Mouse (Mus musculus): ENCODE measurements around the gene Cnn2. TPM values are rescaled to one million over a fixed set of nuclear protein-coding genes. Genes with fewer than 3 reads are reported as not detected.
"Not testable (repeated sequence)": the region's sequence is repeated elsewhere in the genome, so short reads cannot be mapped to it uniquely, and the experiment has no call there.

Cnn2 gene
- polyA plus RNA-seq, 1 experiment from 2014 or later: 40.0 TPM

DNA sequence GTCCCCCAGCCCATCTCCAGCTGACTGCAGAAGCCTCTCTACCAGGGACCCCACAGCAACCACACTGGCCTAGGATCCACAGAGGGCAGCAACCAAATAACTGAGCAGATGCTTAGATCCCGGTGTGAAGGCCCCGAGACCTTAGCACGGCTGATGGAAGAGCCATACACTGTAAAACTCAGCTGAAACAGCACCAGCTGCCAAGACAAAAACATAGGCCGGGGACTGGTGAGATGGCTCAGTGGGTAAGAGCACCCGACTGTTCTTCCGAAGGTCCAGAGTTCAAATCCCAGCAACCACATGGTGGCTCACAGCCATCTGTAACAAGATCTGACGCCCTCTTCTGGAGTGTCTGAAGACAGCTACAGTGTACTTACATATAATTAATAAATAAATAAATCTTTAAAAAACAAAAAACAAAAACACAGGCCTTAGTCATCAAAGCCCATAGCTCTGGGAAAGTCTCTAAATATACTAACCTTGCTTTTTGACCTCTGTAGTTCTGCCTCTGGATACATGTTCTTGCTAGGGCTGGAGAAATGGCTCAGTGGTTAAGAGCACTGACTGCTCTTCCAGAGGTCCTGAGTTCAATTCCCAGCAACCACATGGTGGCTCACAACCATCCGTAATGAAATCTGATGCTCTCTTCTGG, 53.2 kb downstream of the Cnn2 start:
- H3K9me3 ChIP-seq (replicated peaks; ENCODE audit: control insufficient read depth, low read length); DNase-seq (ENCODE audit: low spot score); H3K4me2 ChIP-seq (ENCODE audit: low read length); H3K4me3 ChIP-seq (ENCODE audit: low read depth, low read length); H3K27me3 ChIP-seq (replicated peaks; ENCODE audit: control insufficient read depth, insufficient read depth, low read length); H3K9ac ChIP-seq (ENCODE audit: low read length); H3K27ac ChIP-seq (ENCODE audit: low read depth, low read length); H3K4me1 ChIP-seq (ENCODE audit: control insufficient read depth, insufficient read depth, low read length); ATAC-seq: not testable (repeated sequence)
- H3K36me3 ChIP-seq (ENCODE audit: control insufficient read depth, insufficient read depth, low read length): peaks cover 17% of the 10 kb centered on the region
- WGBS: 90% methylated on average over 8 of the region's 8 CpGs

DNA sequence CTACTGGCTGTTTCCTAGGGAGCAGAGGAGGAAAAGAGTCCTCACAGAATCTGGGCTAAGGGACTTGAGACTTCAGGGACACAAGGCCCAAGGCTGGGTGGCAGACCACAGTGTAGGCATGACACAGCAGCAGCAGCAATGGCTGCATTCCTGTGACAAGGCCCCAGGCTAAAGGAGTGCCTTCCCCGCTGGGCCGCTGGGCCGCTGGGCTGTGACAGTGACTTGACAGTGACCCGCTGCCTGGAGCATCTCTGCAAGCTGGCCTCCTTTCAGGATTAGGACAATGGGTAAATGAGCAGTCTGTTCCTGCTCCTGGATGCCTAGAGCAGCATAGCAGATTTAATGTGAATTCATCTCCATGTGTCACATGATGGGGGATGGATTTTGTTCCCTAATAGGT, 55.7 kb downstream of the Cnn2 start:
- Histone ChIP-seq H3K36me3 (ENCODE audit: control insufficient read depth, insufficient read depth, low read length) (no peaks in the 10 kb centered on the region), H3K27ac (ENCODE audit: low read depth, low read length) (no peak overlapping the region; the same call in 1 of the 2 replicates), H3K9ac (ENCODE audit: low read length) (no peak overlapping the region), H3K9me3 (replicated peaks; ENCODE audit: control insufficient read depth, low read length) (no peaks in the 10 kb centered on the region), H3K4me1 (ENCODE audit: control insufficient read depth, insufficient read depth, low read length) (peaks cover 9% of the 10 kb centered on the region; the same call in 1 of the 2 replicates), H3K27me3 (replicated peaks; ENCODE audit: control insufficient read depth, insufficient read depth, low read length) (no peaks in the 10 kb centered on the region), H3K4me2 (ENCODE audit: low read length) (no peak overlapping the region), H3K4me3 (ENCODE audit: low read depth, low read length) (no peak overlapping the region)
- ATAC-seq (no peak), DNase-seq (ENCODE audit: low spot score) (no peak)
- WGBS: 34% methylated on average over 4 of the region's 4 CpGs

DNA sequence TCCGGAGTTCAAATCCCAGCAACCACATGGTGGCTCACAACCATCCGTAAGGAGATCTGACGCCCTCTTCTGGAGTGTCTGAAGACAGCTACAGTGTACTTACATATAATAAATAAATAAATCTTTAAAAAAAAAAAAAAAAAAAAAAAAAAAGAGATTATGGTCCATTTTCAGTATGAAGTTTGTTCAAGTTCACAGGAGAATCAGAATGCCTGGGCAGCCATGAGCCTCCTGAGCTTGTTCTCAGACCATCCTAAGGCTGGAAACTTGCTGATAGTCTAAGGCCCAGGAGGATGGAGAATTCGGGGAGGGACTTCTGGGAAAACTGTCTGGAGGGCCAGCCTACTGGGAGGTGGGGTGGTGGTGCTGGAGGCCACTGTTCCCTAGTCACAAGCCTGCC, 57.0 kb downstream of the Cnn2 start:
- H3K27me3 ChIP-seq (replicated peaks; ENCODE audit: control insufficient read depth, insufficient read depth, low read length); ATAC-seq; H3K4me2 ChIP-seq (ENCODE audit: low read length); H3K9me3 ChIP-seq (replicated peaks; ENCODE audit: control insufficient read depth, low read length); H3K4me1 ChIP-seq (ENCODE audit: control insufficient read depth, insufficient read depth, low read length); H3K36me3 ChIP-seq (ENCODE audit: control insufficient read depth, insufficient read depth, low read length); H3K9ac ChIP-seq (ENCODE audit: low read length); H3K27ac ChIP-seq (ENCODE audit: low read depth, low read length); DNase-seq (ENCODE audit: low spot score); H3K4me3 ChIP-seq (ENCODE audit: low read depth, low read length): not testable (repeated sequence)
- 80% methylated on average over 2 of the region's 4 CpGs for WGBS

Other genes starting within 250 kb of the Cnn2 start
- 32.1 and 33.4 TPM in 2 replicates for gene Polrmt, start 242.0 kb upstream of the Cnn2 start, polyA plus RNA-seq (2014; fragmentation: Nextera tagmentation; extraction: Ambion mirVana)
- gene Fgf22, start 233.5 kb upstream of the Cnn2 start, polyA plus RNA-seq (2014; fragmentation: Nextera tagmentation; extraction: Ambion mirVana): 0.28 and 0.38 TPM in 2 replicates
- 60.6 and 75.7 TPM in 2 replicates for gene Rnf126, start 221.6 kb upstream of the Cnn2 start, polyA plus RNA-seq (2014; fragmentation: Nextera tagmentation; extraction: Ambion mirVana)
- gene Fstl3, start 211.3 kb upstream of the Cnn2 start, polyA plus RNA-seq (2014; fragmentation: Nextera tagmentation; extraction: Ambion mirVana): 0.58 and 0.96 TPM in 2 replicates
- 0.37 TPM in 1 of 2 replicates, not detected in the other for gene Prss57, start 197.6 kb upstream of the Cnn2 start, polyA plus RNA-seq (2014; fragmentation: Nextera tagmentation; extraction: Ambion mirVana)
- 182 and 257 TPM in 2 replicates for gene Palm, start 195.0 kb upstream of the Cnn2 start, polyA plus RNA-seq (2014; fragmentation: Nextera tagmentation; extraction: Ambion mirVana)
- gene Misp, start 167.6 kb upstream of the Cnn2 start, polyA plus RNA-seq (2014; fragmentation: Nextera tagmentation; extraction: Ambion mirVana): 0.41 and 0.51 TPM in 2 replicates
- gene Ptbp1, start 134.2 kb upstream of the Cnn2 start, polyA plus RNA-seq (2014; fragmentation: Nextera tagmentation; extraction: Ambion mirVana): 98.2 and 109 TPM in 2 replicates
- 16.9 and 17.1 TPM in 2 replicates for gene Prtn3, start 114.1 kb upstream of the Cnn2 start, polyA plus RNA-seq (2014; fragmentation: Nextera tagmentation; extraction: Ambion mirVana)
- gene Plppr3, start 114.0 kb upstream of the Cnn2 start, polyA plus RNA-seq (2014; fragmentation: Nextera tagmentation; extraction: Ambion mirVana): 224 and 298 TPM in 2 replicates
- gene Elane, start 102.3 kb upstream of the Cnn2 start, polyA plus RNA-seq (2014; fragmentation: Nextera tagmentation; extraction: Ambion mirVana): 0.36 TPM in 1 of 2 replicates, not detected in the other
- gene Cfd, start 97.7 kb upstream of the Cnn2 start, polyA plus RNA-seq (2014; fragmentation: Nextera tagmentation; extraction: Ambion mirVana): not detected in 2 replicates
- 40.5 and 47.6 TPM in 2 replicates for gene Med16, start 79.7 kb upstream of the Cnn2 start, polyA plus RNA-seq (2014; fragmentation: Nextera tagmentation; extraction: Ambion mirVana)
- 6.0 and 21.9 TPM in 2 replicates for gene Gm26602, start 77.7 kb upstream of the Cnn2 start, polyA plus RNA-seq (2014; fragmentation: Nextera tagmentation; extraction: Ambion mirVana)
- gene Kiss1r, start 71.6 kb upstream of the Cnn2 start, polyA plus RNA-seq (2014; fragmentation: Nextera tagmentation; extraction: Ambion mirVana): 1.6 and 1.8 TPM in 2 replicates
- 175 and 197 TPM in 2 replicates for gene R3hdm4, start 67.4 kb upstream of the Cnn2 start, polyA plus RNA-seq (2014; fragmentation: Nextera tagmentation; extraction: Ambion mirVana)
- 1.1 and 2.3 TPM in 2 replicates for gene Arid3a, start 61.5 kb upstream of the Cnn2 start, polyA plus RNA-seq (2014; fragmentation: Nextera tagmentation; extraction: Ambion mirVana)
- gene Wdr18, start 28.4 kb upstream of the Cnn2 start, polyA plus RNA-seq (2014; fragmentation: Nextera tagmentation; extraction: Ambion mirVana): 96.4 and 101 TPM in 2 replicates
- gene Grin3b, start 17.9 kb upstream of the Cnn2 start, polyA plus RNA-seq (2014; fragmentation: Nextera tagmentation; extraction: Ambion mirVana): 0.23 and 0.40 TPM in 2 replicates
- gene Tmem259, start 4.3 kb upstream of the Cnn2 start, polyA plus RNA-seq (2014; fragmentation: Nextera tagmentation; extraction: Ambion mirVana): 10.5 and 13.4 TPM in 2 replicates
- gene Abca7, start 7.9 kb downstream of the Cnn2 start, polyA plus RNA-seq (2014; fragmentation: Nextera tagmentation; extraction: Ambion mirVana): 2.1 and 3.1 TPM in 2 replicates
- gene Arhgap45, start 28.1 kb downstream of the Cnn2 start, polyA plus RNA-seq (2014; fragmentation: Nextera tagmentation; extraction: Ambion mirVana): 1.1 and 1.5 TPM in 2 replicates
- gene Polr2e, start 51.2 kb downstream of the Cnn2 start, polyA plus RNA-seq (2014; fragmentation: Nextera tagmentation; extraction: Ambion mirVana): 205 and 219 TPM in 2 replicates
- 555 and 632 TPM in 2 replicates for gene Gpx4, start 58.6 kb downstream of the Cnn2 start, polyA plus RNA-seq (2014; fragmentation: Nextera tagmentation; extraction: Ambion mirVana)
- gene Sbno2, start 117.0 kb downstream of the Cnn2 start, polyA plus RNA-seq (2014; fragmentation: Nextera tagmentation; extraction: Ambion mirVana): 8.1 and 11.1 TPM in 2 replicates
- gene Stk11, start 127.2 kb downstream of the Cnn2 start, polyA plus RNA-seq (2014; fragmentation: Nextera tagmentation; extraction: Ambion mirVana): 25.5 and 27.7 TPM in 2 replicates
- 412 and 467 TPM in 2 replicates for gene Atp5d, start 150.0 kb downstream of the Cnn2 start, polyA plus RNA-seq (2014; fragmentation: Nextera tagmentation; extraction: Ambion mirVana)
- 41.0 and 42.4 TPM in 2 replicates for gene Cbarp, start 152.3 kb downstream of the Cnn2 start, polyA plus RNA-seq (2014; fragmentation: Nextera tagmentation; extraction: Ambion mirVana)
- 67.0 and 73.6 TPM in 2 replicates for gene Midn, start 159.7 kb downstream of the Cnn2 start, polyA plus RNA-seq (2014; fragmentation: Nextera tagmentation; extraction: Ambion mirVana)
- gene Cirbp, start 177.4 kb downstream of the Cnn2 start, polyA plus RNA-seq (2014; fragmentation: Nextera tagmentation; extraction: Ambion mirVana): 239 and 266 TPM in 2 replicates
- gene 1600002K03Rik, start 184.4 kb downstream of the Cnn2 start, polyA plus RNA-seq (2014; fragmentation: Nextera tagmentation; extraction: Ambion mirVana): 7.2 and 9.0 TPM in 2 replicates
- gene Efna2, start 190.9 kb downstream of the Cnn2 start, polyA plus RNA-seq (2014; fragmentation: Nextera tagmentation; extraction: Ambion mirVana): 14.5 and 20.6 TPM in 2 replicates
- 39.6 and 42.4 TPM in 2 replicates for gene Mum1, start 237.8 kb downstream of the Cnn2 start, polyA plus RNA-seq (2014; fragmentation: Nextera tagmentation; extraction: Ambion mirVana)